Comparison of ENCODE assay signal across 21 mouse cellular contexts in the genomic region with DNA sequence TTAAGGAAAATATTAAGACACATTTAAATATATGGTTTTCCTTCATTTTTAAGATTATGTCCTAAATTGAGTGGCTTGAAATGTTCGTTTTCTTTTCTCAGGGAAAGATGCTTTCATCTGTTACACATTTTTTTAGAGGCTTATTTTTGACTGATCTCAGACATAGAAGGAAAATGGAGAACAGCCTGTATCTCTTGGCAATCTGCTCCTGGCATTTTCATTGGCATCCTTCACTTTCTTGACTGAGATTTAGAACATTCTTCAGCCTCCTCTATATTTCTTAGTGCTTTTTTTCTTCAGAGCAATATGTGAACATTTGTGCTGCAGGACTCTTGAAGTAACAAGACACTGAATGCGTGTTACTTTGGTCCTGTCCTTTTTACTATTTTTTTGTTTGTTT.
A peak's percentile ranks its signal among the peaks of the same experiment; 100 is the strongest.
DNase-seq lines count a peak whose midpoint lies in the region; ATAC-seq lines count a peak whose summit lies in the region.
"Had no signal": no experiment of that assay in that cellular context is flagged by ENCODE, and none has a peak within 500 bp of the region (broad histone marks: within the 10 kb centered on the region; RNA-seq: fewer than 3 reads in every experiment).

No protein-coding gene starts in this region.

- no peak for DNase-seq in frontal cortex, postnatal 14 days (ENCODE audit: low spot score in 2 of 2)
- DNase-seq in layer of hippocampus, adult 9-11 months, result peak; percentile 12
- DNase-seq in layer of hippocampus, adult 11-12 months (ENCODE audit: low spot score), result no peak
- peak; percentile 23 to 36 for DNase-seq in right cerebral cortex, postnatal 10 days (ENCODE audit: low spot score in 2 of 2)
- DNase-seq in right cerebral cortex, postnatal 25 days, result no peak
- DNase-seq in MN1 (ENCODE audit: low spot score), result no peak
- DNase-seq: adrenal gland, postnatal 25 days; cerebellum, adult 9-11 months; embryo, embryonic 11 days; gastrocnemius, postnatal 14 days; heart, postnatal 14 days; kidney, adult 11 months; kidney, postnatal 14 days; left cerebral cortex, postnatal 4 days; liver, postnatal 0 days; lung, postnatal 36 days had no signal

- ATAC-seq in frontal cortex, adult (ENCODE audit: low TSS enrichment), result peak; percentile 90
- ATAC-seq: CD4-positive, CD25-positive, alpha-beta regulatory T cell, adult 4 months; inflammation-experienced regulatory T-cells, adult 6 months; liver, embryonic 12.5 days; liver, postnatal 0 days; midbrain, embryonic 16.5 days had no signal

Comparison
In these comparisons a context has a peak if more than half of its experiments do, and no peak if none do; other contexts are left out.
1. DNase-seq: peak in layer of hippocampus, adult 9-11 months (single experiment) and right cerebral cortex, postnatal 10 days (2 of 2); none in frontal cortex, postnatal 14 days (0 of 2), layer of hippocampus, adult 11-12 months (single experiment), right cerebral cortex, postnatal 25 days (single experiment) and MN1 (single experiment).